Mouse (Mus musculus) heart, postnatal 0 days (tissue): ENCODE results near the gene Asprv1. TPM values are rescaled to one million over a fixed set of nuclear protein-coding genes. Genes with fewer than 3 reads are reported as not detected.
A peak's percentile ranks its signal among the peaks of the same experiment; 100 is the strongest.

ENCODE experiments used
- ATAC-seq: fragments of 200-750 bp; cut with Nextera tagmentation; 2 replicates; pipeline ENCODE4 v1.8.0; 2017; ENCODE audit warnings: low read depth, moderate number of reproducible peaks, moderate library complexity; ENCODE audit not compliant: insufficient read depth
- DNase-seq: peaks from one replicate; pipeline ENCODE4 v3.0.0-alpha.2; 2016; ENCODE audit warnings: low spot score
- H3K27ac ChIP-seq: fragments of 300-500 bp; sonication (generic); 2 replicates; pipeline ENCODE4 v1.5.1; 2014; ENCODE audit warnings: low read depth, mild to moderate bottlenecking
- H3K27me3 ChIP-seq: fragments of 300-500 bp; sonication (generic); 2 replicates; pipeline ENCODE4 v1.6.1; 2014; ENCODE audit warnings: low read length, mixed read lengths; ENCODE audit not compliant: control insufficient read depth, insufficient read depth
- H3K36me3 ChIP-seq: fragments of 300-500 bp; sonication (generic); replicated peaks from 2 replicates; pipeline ENCODE4 v1.6.1; 2014; ENCODE audit warnings: low read length, mixed read lengths; ENCODE audit not compliant: control insufficient read depth, insufficient read depth
- H3K4me1 ChIP-seq: fragments of 300-500 bp; sonication (generic); 2 replicates; pipeline ENCODE4 v1.6.1; 2014; ENCODE audit warnings: antibody characterized with exemption; ENCODE audit not compliant: control insufficient read depth, insufficient read depth
- H3K4me2 ChIP-seq: fragments of 300-500 bp; sonication (generic); 2 replicates; pipeline ENCODE4 v1.6.1; 2014; ENCODE audit warnings: low read depth, mild to moderate bottlenecking, low read length, moderate library complexity
- H3K4me3 ChIP-seq: fragments of 300-500 bp; sonication (generic); 2 replicates; pipeline ENCODE4 v1.5.1; 2014; ENCODE audit warnings: low read depth, low read length
- H3K9ac ChIP-seq: fragments of 300-500 bp; sonication (generic); replicated peaks from 2 replicates; pipeline ENCODE4 v1.6.1; 2014; ENCODE audit warnings: low read depth, low read length, mixed read lengths
- H3K9me3 ChIP-seq: fragments of 300-500 bp; sonication (generic); replicated peaks from 2 replicates; pipeline ENCODE4 v1.6.1; 2016; ENCODE audit warnings: low read length; ENCODE audit not compliant: control insufficient read depth
- CTCF ChIP-seq: IDR thresholded peaks from 2 replicates; pipeline ENCODE4 v1.5.1; 2016; ENCODE audit warnings: antibody characterized with exemption, control low read depth, low read depth
- EP300 ChIP-seq: IDR thresholded peaks from 2 replicates; pipeline ENCODE4 v1.6.1; 2016; ENCODE audit warnings: antibody characterized with exemption, low read depth
- WGBS: fragments of 180-500 bp; shearing (Covaris S2); extraction: QIAGEN DNeasy Blood & Tissue Kit; methylation state at CpG from one replicate; pipeline ENCODE4 v1.1.7; 2014; 5-methylcytosine and 5-hydroxymethylcytosine counted together
- polyA plus RNA-seq: library from polyadenylated mRNA; unstranded; fragments of >200 nt; fragmentation: Nextera tagmentation; extraction: Ambion mirVana; gene quantifications from 2 replicates; pipeline ENCODE4 v1.2.1, GENCODE M21; 2015
- total RNA-seq: library from RNA; depleted of rRNA; stranded (reverse); fragments of >200 nt; gene quantifications from 2 replicates; pipeline ENCODE4 v1.2.3, GENCODE M21; 2014; ENCODE audit warnings: low replicate concordance

Asprv1 gene
- total and polyA plus RNA-seq, 2 experiments from 2014 or later = 0.36 to 0.38 TPM

GRCm38 (mm10) chr6:86599951-86600414, 28.0 kb upstream of the Asprv1 start:
- Histone ChIP-seq H3K4me2 (no peak overlapping the region), H3K4me1 (0 out of 2 replicates have a peak, but pooled peaks cover 12% of the 10 kb centered on the region), H3K9ac (no peak overlapping the region), H3K27me3 (no peaks in the 10 kb centered on the region), H3K9me3 (no peaks in the 10 kb centered on the region), H3K36me3 (no peaks in the 10 kb centered on the region), H3K27ac (peak overlapping the region; percentile 55), H3K4me3 (no peak overlapping the region)
- 4% methylated on average over 6 of the region's 6 CpGs for WGBS
- no peak for TF ChIP-seq CTCF
- 0 out of 2 replicates have a peak, but pooled peaks have one; percentile 63 for TF ChIP-seq EP300
- ATAC-seq (peak; percentile 91), DNase-seq (peak; percentile 90)

GRCm38 (mm10) chr6:86605260-86605659, 22.7 kb upstream of the Asprv1 start:
- no peaks in the 10 kb centered on the region for H3K9me3 ChIP-seq
- H3K4me3 ChIP-seq = no peak overlapping the region
- no peaks in the 10 kb centered on the region for H3K27me3 ChIP-seq
- DNase-seq = no peak
- TF ChIP-seq CTCF (no peak), EP300 (no peak)
- 0 out of 2 replicates have a peak, but pooled peaks cover 3% of the 10 kb centered on the region for H3K4me1 ChIP-seq
- no peak overlapping the region for H3K9ac ChIP-seq
- no peak overlapping the region for H3K4me2 ChIP-seq
- no peak; the same call in 1 of the 2 replicates for ATAC-seq
- no peak overlapping the region for H3K27ac ChIP-seq
- no peaks in the 10 kb centered on the region for H3K36me3 ChIP-seq
- WGBS = 57% methylated on average over 7 of the region's 7 CpGs

- DNase-seq = no peak
- Histone ChIP-seq H3K9me3 (no peaks in the 10 kb centered on the region), H3K27ac (no peak overlapping the region), H3K27me3 (no peaks in the 10 kb centered on the region), H3K4me3 (no peak overlapping the region), H3K36me3 (no peaks in the 10 kb centered on the region), H3K4me2 (no peak overlapping the region), H3K9ac (no peak overlapping the region), H3K4me1 (no peaks in the 10 kb centered on the region)
- ATAC-seq = no peak
- no peak for TF ChIP-seq CTCF
- no peak for TF ChIP-seq EP300
- 79% methylated on average over 4 of the region's 4 CpGs for WGBS
Measured at GRCm38 (mm10) chr6:86606289-86606688, 21.7 kb upstream of the Asprv1 start.

GRCm38 (mm10) chr6:86607471-86607870, 20.5 kb upstream of the Asprv1 start:
- DNase-seq (no peak), ATAC-seq (no peak)
- H3K4me3 ChIP-seq = no peak overlapping the region
- no peak overlapping the region for H3K4me2 ChIP-seq
- TF ChIP-seq CTCF (no peak), EP300 (no peak)
- no peak overlapping the region for H3K9ac ChIP-seq
- H3K36me3 ChIP-seq = no peaks in the 10 kb centered on the region
- H3K9me3 ChIP-seq = no peaks in the 10 kb centered on the region
- H3K27me3 ChIP-seq = no peaks in the 10 kb centered on the region
- WGBS = 82% methylated on average over 6 of the region's 6 CpGs
- H3K27ac ChIP-seq = no peak overlapping the region
- no peaks in the 10 kb centered on the region for H3K4me1 ChIP-seq

GRCm38 (mm10) chr6:86609235-86609634, 18.7 kb upstream of the Asprv1 start:
- TF ChIP-seq CTCF = no peak
- TF ChIP-seq EP300 = no peak
- no peak for DNase-seq
- Histone ChIP-seq H3K36me3 (no peaks in the 10 kb centered on the region), H3K27me3 (no peaks in the 10 kb centered on the region), H3K4me1 (no peaks in the 10 kb centered on the region), H3K9ac (no peak overlapping the region), H3K9me3 (no peaks in the 10 kb centered on the region), H3K27ac (no peak overlapping the region), H3K4me3 (no peak overlapping the region), H3K4me2 (no peak overlapping the region)
- no peak for ATAC-seq
- 88% methylated on average over 6 of the region's 6 CpGs for WGBS

GRCm38 (mm10) chr6:86610714-86611113, 17.2 kb upstream of the Asprv1 start:
- no peak for ATAC-seq
- 41% methylated on average over 5 of the region's 5 CpGs for WGBS
- no peaks in the 10 kb centered on the region for H3K27me3 ChIP-seq
- no peak overlapping the region for H3K4me2 ChIP-seq
- no peak overlapping the region for H3K4me3 ChIP-seq
- H3K9ac ChIP-seq = no peak overlapping the region
- TF ChIP-seq CTCF = no peak
- TF ChIP-seq EP300 = no peak
- no peak for DNase-seq
- H3K9me3 ChIP-seq = no peaks in the 10 kb centered on the region
- H3K4me1 ChIP-seq = no peaks in the 10 kb centered on the region
- no peak overlapping the region for H3K27ac ChIP-seq
- H3K36me3 ChIP-seq = no peaks in the 10 kb centered on the region
